Mouse (Mus musculus) spleen, adult 18-20 months (tissue): ENCODE measurements at regions not wholly inside any gene's neighbourhood (a gene's known extent, or its start where the extent isn't known, plus 50 kb on each side); places are given as distances from the start of the nearest gene placed in this dataset.
"Not testable (repeated sequence)": the region's sequence is repeated elsewhere in the genome, so short reads cannot be mapped to it uniquely, and the experiment has no call there.

Source experiments
- DNase-seq, 2 experiments: peaks; one replicate each; pipeline ENCODE4 v3.0.0; 2022; ENCODE audit warnings: mixed read lengths in 2 of 2

DNA sequence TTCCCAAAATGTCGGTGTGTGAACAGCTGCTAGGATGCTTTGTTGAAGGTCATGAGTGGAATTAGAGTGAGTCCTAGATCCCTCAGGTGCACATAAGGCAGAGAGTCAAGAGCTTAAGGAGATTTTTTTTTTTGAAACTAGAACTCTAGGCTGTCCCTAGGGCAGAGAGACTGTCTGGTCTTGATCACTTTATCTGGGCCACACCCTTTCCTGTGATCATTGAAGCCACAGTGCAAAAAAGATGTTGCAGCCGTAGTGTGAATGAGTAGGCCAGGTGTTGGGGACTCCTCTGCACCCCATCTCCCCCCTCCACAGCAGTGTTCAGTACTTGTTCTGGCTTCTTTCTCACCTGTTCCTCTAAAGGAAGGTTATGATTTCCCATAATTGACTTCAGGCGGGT, 153.9 kb downstream of the Katnal1 start:
- DNase-seq: no peak

- no peak for DNase-seq
Observed at GRCm38 (mm10) chr5:148774446-148774845, 154.7 kb downstream of the Katnal1 start.

DNA sequence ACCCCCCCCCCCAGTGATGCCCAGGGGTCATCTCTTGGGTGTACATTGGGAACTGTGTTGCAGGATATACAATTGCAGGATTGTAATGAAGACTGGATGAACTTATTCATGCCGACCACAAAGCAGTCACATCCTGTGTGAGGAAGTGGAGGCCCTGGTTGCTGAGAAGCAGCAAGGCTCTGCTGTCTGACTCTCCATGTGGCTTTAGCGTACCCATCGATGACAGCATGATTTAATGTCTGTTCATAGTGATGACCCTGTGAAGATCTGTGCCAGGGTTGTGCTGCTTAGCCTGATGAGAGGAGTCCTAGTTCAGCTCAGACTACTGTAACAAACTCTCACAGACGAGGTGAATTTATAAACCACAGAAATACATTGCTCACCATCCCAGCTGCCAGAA, 159.7 kb downstream of the Katnal1 start:
- no peak for DNase-seq

- DNase-seq: no peak
Observed at GRCm38 (mm10) chr5:148768346-148768745, 160.8 kb downstream of the Katnal1 start.

DNA sequence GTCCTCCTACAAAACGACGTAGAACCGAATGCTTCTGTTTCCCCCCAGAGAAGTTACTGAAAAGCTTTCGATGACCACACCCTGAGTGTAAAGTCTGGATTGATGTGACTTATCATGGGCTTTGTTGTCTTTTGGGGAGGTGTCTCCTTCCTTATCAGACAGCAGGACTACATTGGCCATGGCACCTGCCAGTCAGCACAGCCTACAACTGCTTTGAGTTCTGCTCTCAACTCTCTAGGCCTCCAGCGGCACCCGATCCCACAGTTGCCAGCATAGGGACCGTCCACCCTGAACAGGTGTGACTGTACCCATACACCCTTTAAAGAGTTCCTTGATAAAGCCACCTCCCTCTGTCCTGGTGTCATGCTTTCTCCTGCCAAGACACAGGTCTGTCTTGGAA, 163.1 kb downstream of the Katnal1 start:
- no peak for DNase-seq

DNA sequence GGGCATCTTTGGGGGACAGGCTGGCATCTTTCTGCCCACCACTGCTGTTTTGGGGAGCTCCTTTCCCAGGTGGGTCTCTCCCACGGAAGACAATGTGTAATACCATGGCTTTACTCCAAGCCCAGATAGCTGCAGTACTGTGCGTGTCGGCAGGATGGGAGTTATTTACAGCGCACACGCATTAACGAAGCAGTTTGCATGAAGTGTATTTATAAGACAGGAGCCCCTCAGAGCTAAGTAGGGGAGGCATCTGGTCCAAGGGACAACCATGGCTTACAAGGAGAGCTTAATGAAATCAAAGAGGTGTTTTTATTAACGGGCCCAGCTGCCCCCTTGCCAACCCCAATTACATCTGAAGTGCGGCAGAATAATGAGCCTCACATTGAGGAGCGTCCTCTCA, 169.0 kb downstream of the Katnal1 start:
- no peak for DNase-seq

DNA sequence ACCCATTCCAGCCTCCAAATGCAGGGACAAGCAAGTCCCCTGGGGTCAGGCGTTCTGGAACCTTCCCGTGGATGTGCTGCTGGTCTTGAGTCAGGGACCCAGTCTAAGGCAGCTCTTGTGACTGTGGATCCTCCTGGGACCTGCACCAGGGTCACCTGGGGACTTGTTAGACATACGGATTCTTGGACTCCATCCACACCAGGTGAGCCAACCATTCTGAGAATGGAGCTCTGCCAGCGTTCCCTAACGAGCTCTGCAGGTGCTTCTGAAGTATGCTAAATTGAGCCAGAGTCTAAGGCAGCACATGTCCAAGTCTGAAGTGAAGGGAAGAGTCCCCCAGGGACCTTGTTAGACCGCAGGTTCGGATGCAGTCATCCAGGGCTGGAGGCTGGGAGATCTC, 170.3 kb downstream of the Katnal1 start:
- no peak for DNase-seq

DNA sequence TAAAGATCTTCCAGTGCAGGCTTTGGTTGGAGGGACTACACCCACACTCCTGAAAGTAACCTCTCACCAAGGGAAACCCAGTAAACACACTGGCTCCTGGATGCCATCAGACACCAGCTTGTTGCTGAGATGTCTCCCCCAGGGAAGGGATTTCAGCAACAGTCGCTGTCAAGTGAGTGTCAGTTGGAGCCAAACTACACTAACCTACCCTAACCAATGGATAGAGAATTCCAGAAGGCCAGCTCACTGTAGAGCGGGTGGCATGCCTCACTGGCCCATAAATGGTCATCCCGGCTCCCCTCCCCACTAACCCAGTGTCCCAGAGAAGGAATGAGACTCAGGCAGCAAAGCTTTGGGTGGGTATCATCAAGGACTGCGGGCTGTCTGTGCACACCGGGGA, 171.4 kb downstream of the Katnal1 start:
- no peak for DNase-seq

GRCm38 (mm10) chr5:148757236-148757635, 171.9 kb downstream of the Katnal1 start:
- no peak for DNase-seq

DNA sequence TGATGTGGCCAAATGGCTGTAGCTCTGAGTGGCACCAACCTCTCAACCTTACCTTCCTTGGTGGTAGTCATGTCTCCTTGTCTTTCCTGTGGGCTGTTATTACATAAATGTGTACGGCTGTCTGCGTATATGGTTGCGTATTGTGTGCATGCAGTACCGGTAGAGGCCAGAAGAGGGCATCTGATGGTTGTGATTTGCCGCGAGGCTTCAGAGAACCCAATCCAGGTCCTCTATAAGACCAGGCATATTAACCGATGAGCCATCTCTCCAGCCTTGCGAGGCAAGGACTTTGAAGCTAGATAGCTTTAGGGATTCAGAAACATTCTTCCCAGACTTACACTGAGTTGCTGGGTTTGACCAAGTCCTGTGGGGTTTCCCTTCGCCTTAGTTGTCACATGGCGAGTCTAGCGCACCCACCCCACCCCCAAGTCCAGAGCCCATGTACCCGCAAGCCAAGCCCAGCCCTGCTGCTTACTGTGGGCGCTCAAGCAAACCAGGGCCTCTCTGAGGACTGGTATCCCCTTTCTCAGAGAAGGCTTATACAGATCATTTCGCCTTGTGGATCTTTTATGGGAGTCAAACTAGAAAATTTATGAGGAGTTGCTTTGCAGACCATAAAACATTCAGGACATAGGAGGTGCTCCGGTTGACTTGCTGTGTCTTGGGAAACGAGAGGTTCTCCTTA, 172.7 kb downstream of the Katnal1 start:
- no peak for DNase-seq

DNA sequence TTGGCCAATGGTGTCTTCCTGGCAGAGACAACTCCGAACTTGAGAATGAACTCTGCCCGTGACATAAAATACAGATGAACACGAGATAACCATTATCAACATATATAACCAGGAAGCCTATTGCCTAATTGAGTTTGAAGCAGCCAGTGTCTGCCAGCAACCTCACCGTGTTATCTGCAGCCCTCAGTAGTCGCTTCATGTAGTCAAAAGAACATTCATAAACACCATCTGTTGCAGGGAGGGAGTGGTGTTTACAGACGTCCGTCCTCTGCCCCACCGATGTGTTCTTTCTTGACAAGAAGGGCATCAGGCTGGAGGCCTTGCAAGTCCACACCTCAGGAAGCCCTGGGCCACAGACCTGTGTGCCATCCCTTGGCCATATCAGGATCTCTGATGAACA, 173.3 kb downstream of the Katnal1 start:
- no peak for DNase-seq

- DNase-seq: no peak
Observed at GRCm38 (mm10) chr5:148754896-148755295, 174.2 kb downstream of the Katnal1 start.

DNA sequence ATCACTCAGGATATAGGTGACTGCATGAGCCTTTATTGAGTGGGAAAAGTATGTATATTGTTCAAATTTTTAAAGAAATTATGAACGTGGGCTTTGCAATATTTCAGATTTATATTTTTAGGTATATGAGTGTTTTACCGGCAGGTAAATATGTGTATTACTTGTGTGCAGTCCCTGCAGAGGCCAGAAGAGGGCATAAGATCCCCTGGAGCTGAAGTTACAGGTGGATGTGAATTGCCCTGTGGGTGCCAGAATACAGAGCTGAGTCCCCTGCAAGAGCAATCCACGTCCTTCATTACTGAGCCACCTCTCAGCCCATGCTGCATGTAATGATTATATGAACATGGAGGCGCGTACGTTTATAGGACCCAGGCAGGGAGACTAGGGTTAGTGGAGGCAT, 174.8 kb downstream of the Katnal1 start:
- no peak for DNase-seq

DNA sequence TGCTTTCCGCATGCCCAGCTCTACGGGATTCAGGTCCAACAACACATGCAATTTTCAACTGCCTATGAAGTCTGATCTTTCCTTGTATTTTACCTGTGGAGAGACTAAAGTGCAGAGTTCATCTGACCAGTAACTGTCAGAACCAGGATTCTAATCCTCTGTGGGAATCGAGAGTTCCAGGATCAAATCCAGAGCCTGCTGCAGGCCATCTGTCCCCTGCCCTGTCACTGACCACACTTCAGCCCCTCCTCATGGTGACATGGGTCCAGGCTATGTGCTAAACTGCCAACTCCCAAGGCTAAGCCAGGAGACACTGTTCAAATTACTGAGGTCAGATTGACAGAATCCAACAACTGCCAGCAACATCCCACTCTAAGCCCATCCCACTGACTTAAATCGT, 175.7 kb downstream of the Katnal1 start:
- no peak for DNase-seq

DNA sequence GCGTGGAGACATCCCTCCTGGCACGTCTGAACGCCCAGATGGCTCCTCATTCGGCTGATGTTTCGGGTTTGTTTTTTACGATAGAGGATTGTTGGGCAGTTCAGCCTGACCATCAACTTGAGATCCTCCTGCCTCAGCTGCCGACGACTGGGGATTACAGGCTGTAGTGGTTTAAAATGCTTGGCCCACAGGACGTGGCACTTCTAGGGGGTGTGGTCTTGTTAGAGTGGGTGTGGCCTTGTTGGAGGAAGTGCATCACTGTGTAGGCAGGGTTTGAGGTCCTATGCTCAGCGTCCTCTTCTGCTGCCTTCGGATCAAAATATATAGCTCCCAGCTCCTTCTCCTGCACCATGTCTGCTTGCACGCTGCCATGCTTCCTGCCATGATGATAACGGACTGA, 177.1 kb downstream of the Katnal1 start:
- DNase-seq: no peak

GRCm38 (mm10) chr5:148750002-148750734, 179.0 kb downstream of the Katnal1 start:
- DNase-seq: no peak

DNA sequence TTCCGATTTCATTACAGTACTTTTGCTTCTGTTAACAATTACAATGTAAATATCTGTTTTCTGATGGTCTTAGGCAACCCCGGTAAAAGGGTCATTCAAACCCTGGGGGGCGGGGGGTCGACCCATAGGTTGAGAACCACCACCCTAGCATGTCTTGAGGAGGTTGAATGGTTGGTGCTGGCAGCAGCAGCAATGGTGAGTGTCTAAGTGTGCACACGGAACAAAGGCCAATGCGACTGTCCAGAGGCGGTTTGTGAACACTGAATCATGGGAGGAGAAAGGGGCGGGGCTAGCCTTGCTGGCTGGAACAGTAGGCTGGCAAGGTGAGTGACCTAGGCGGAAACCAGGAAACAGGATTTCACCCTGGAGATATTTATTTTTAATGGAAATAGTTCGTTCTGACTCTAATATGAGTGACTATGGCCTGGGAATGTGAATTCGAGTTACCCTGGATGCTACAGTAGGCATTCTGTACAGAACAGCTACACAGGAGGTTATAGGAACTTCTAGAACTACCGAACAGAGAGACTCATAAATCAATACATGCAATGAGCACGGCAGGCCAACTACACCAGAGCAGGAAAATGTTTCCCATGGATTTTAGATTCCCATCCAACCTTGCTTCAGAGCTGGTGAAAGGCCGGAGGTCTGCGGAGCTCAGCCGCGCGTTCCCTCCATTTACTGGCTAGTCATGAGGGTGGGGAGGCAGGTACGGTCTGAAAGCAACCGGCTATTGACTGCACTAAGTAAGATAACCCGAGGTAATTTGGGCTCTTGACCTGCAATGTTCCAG, 181.0 kb downstream of the Katnal1 start:
- no peak for DNase-seq

GRCm38 (mm10) chr5:148747549-148747948, 181.6 kb downstream of the Katnal1 start:
- no peak for DNase-seq

DNA sequence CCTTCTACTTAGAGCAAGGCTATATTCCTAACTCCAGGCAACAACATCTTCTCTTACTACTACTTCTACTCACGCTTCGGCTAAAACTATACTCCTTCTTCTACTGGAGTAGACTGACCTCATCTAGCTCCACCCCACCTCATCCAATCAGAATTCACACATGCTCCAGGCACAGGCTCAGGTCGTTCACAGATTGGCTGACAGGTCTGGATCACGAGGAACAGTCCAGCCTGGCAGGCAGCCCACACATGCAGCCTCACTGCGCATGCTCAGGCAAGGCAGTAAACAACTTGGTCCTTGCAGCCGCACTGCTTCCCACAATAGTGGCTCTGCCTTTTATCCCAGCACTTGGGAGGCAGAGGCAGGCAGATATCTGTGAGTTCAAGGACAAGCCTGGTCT, 182.4 kb downstream of the Katnal1 start:
- not testable (repeated sequence) for DNase-seq

DNA sequence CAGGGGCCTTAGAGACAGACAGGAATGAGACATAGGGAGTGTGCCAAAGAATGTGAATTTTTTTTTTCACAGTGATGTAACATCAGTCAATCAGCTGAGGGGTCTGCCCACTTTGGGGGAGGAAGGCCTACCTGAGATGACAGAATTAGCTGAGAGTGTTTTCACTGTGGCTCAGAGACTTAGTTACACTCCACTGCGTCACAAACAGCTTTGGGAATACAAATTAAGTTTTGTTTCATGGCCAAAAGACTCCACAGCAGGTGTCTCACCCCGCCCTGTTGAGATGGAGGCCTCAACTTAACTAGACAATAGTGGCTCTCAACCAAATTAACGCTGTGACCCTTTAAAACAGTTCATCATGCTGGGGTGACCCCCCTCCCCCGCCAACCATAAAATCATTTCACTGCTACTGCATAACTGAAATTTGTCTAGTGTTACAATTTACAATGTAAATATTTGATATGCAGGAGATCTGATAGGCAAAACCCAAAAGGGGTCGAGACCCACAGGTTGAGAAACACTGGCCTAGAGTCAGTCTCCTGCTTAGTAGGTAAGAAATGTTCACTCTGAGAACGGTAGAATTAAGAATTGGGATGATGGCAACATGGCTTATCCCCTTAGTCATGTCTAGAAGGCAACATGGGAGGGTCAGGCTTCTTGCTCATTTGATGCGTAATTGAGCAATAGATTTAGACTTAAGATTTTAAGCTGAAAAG, 184.3 kb downstream of the Katnal1 start:
- no peak for DNase-seq

DNA sequence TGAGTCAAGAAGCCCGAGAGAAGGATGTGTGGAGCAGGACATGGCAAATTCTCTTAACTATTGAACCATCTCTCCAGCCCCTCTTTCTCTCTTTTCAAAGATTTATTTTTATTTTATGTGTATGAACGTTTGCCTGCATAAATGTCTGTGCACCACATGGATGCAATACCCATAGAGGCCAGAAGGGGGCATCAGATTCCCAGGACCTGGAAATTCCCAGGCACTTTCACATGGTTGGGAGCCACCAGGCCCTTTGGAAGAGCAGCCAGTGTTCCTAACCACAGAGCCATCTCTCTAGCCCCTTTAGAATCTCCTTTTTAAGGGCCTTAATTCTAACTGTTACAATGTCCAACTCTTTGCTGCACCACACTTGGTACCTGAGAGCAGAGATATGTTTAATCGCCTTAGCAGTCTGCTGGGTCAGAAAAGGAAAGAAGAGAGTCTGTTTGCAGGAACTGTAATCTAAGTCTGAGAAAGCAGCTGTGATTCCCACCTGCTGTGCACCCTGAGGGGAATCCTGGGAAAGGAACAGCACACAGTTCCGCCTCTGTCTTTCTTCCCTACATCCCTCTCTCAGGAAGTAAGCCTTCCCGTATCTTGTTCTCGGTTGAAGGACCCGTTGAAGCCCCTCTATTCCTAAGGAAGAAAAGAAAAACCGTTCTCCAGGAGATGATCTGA, 186.8 kb downstream of the Katnal1 start:
- DNase-seq: no peak

DNA sequence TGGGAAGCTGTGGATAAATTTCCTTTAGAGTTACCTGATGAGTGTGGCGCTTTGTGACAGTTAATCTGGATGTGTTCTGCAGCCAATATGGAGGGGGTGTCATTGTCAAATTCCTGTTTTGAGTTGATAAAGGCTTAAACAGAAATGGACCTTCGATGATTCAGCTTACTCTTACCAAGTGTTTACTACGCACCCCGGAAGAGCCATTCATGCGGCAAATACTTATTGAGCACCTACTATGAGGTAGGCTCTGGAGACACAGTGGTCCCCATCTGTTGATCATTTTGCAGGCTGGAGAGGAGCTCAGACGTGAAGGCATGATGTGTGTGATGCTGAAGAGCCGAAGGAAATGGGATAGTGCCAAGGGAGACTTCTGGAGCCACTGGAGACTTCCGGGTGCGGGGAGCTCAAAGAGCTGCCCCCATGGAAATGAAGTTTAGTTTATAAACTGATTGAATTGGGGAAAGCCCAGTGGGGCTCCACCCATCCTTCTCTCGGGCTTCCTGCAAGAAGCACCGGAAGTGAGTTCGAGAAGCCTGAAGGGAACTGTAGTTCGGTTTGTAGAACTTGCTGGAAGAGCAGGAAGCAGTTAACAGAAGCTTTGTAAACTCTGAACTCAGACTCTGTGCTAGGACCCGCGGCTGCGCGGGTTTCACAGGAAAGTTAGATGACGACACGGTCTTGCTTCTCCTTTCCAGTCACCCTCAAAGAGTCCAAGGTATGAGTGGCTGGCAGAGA, 187.7 kb downstream of the Katnal1 start:
- no peak for DNase-seq
